Mouse (Mus musculus) ovary, postnatal 10 days (tissue): ENCODE measurements around the gene Prp2.
"Not testable (repeated sequence)": the region's sequence is repeated elsewhere in the genome, so short reads cannot be mapped to it uniquely, and the experiment has no call there.

ENCODE experiments used
- DNase-seq: peaks from one replicate; pipeline ENCODE4 v3.0.0; 2022; ENCODE audit warnings: low spot score

Prp2 gene

DNA sequence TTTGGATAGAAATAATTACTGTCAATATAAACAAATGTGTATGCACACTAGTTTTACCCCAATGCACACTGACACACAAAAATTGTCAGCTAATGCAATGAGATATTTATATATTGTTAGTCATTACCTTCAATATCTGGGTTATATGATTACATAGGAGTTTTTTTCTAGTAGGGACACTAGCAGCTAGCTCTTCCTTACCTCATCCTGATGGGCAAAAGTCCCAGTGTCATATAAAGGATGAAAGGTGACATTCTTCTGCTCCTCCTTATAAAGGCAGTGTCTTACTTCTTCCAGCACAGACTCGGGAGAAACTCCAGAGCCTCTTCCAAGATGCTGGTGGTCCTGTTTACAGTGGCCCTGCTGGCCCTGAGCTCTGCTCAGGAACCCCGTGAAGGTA, at the start of gene Prp2:
Gene Prp2 (plus strand): TSS at position 301 of the 400 bp plus-strand sequence.
- not testable (repeated sequence) for DNase-seq

DNA sequence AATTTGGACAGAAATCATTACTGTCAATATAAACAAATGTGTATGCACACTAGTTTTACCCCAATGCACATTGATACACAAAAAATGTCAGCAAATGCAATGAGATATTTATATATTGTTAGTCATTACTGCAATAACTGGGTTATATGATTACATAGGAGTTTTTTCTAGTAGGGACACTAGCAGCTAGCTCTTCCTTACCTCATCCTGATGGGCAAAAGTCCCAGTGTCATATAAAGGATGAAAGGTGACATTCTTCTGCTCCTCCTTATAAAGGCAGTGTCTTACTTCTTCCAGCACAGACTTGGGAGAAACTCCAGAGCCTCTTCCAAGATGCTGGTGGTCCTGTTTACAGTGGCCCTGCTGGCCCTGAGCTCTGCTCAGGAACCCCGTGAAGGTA, 26.2 kb upstream of the Prp2 start, which contains the start of gene Prh1:
Gene Prh1 (plus strand): TSS at position 301 of the 400 bp plus-strand sequence.
- not testable (repeated sequence) for DNase-seq

DNA sequence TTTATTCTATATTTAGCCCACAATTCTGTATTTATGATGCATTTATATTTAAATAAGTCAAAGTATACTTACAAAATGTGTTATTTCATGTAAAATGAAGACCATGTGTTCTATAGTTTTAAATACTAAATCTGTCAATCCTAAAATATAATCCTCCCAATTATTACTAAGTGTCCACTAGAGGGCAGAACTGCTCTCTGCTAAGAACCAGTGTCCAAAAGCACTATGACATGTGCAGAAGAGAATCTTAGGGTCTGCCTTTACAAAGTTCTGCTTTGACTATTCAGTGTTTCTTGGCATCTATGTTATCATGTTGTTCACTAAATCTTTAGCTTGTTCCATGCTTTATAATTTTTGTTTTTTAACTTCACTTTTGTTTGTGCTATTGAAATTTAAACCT, 53.7 kb downstream of the Prp2 start:
- DNase-seq, result no peak
